Mouse (Mus musculus) heart, adult 11 months (tissue): ENCODE measurements around the gene S1pr4.

Source experiments
- DNase-seq: peaks from one replicate; pipeline ENCODE4 v3.0.0; 2022

Gene S1pr4

DNA sequence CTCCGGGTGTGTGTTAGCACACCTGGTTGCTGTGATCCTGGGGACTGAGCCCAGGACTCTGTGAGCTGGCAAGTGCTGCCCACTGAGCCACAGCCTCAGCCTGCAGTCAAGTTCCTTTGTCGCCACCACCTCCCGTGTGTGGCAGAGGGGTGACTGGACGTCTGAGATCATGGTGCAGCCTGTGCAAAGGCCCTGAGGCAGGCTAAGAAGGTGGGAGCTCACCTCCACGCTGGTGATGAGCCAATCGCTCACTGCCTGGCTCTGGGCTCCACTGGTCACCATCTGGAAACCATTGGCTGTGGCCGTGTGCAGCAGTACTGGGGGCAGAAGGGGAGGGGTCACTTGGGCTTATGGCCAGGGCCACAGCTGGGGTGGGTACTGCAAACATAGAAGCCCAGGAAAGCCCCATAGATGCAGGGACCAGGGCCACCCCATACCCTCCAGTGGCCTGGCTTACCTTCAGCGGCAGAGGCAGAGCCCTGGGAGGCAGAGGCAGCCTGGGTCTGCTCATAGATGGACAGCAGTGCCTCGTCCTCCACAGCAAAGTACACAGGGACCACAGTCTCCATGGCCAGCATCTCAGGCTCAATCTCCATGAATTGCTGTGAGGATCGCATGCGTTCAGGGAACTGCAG lies 7.2 kb downstream of the S1pr4 start:
- DNase-seq: peak; percentile 90

GRCm38 (mm10) chr10:81491018-81491417 lies 8.9 kb downstream of the S1pr4 start:
- peak; percentile 90 for DNase-seq

GRCm38 (mm10) chr10:81489941-81490340 lies 10.0 kb downstream of the S1pr4 start:
- peak; percentile 90 for DNase-seq

DNA sequence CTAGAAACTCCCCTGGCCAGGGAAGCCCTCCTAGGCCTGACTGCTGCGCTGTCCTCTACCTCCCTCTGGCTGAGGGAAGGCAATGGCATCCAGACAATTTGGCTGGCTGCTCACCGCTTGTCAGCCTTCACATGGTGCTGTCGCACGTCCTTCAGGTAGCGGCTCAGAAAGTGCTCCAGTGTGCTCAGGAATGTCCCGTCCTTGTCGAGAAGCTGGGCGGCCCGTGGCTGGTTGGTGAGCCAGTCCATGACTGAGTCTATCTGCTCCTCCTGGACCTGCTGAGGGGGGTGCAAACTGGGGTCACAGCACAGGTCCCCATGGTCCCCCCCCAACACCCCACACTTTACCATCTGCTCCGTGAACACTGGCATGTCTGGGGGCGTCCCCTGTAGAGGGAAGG lies 11.9 kb downstream of the S1pr4 start:
- DNase-seq: peak; percentile 94

GRCm38 (mm10) chr10:81486496-81486895 lies 13.4 kb downstream of the S1pr4 start:
- peak; percentile 91 for DNase-seq

GRCm38 (mm10) chr10:81485479-81486018 lies 14.4 kb downstream of the S1pr4 start:
- DNase-seq: peak; percentile 83

GRCm38 (mm10) chr10:81485060-81485449 lies 14.9 kb downstream of the S1pr4 start:
- DNase-seq: peak; percentile 91

GRCm38 (mm10) chr10:81484441-81485059 lies 15.4 kb downstream of the S1pr4 start:
- DNase-seq: peak; percentile 92

DNA sequence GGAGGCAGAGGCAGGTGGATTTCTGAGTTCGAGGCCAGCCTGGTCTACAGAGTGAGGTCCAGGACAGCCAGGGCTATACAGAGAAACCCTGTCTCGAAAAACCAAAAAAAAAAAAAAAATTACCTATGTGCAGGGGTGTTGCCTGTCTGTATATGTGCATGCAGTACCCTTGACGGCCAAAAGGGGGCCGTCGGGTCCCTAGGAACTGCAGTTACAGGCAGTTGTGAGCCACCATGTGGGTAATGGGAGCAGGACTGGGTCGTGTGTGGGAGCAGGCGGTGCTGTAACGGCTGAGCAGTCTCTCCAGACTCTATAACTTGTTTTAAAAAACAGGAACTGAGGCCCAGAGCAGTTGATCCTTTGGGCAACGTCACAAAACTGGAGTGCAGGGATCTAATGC lies 15.9 kb downstream of the S1pr4 start:
- DNase-seq: peak; percentile 91

GRCm38 (mm10) chr10:81482533-81482889 lies 17.4 kb downstream of the S1pr4 start, which contains the start of gene Celf5:
Gene Celf5 (minus strand): TSS chr10:81482709.
- DNase-seq: peak; percentile 93

GRCm38 (mm10) chr10:81481605-81482532 lies 18.1 kb downstream of the S1pr4 start:
- peak; percentile 92 for DNase-seq

GRCm38 (mm10) chr10:81474461-81474860 lies 25.5 kb downstream of the S1pr4 start:
- peak; percentile 76 for DNase-seq

GRCm38 (mm10) chr10:81473003-81473451 lies 26.9 kb downstream of the S1pr4 start:
- peak; percentile 87 for DNase-seq

GRCm38 (mm10) chr10:81472403-81473002 lies 27.4 kb downstream of the S1pr4 start:
- DNase-seq: peak; percentile 80

GRCm38 (mm10) chr10:81470454-81470853 lies 29.5 kb downstream of the S1pr4 start:
- peak; percentile 74 for DNase-seq

GRCm38 (mm10) chr10:81469253-81469652 lies 30.7 kb downstream of the S1pr4 start:
- DNase-seq: peak; percentile 80

- peak; percentile 86 for DNase-seq
These were observed 32.2 kb downstream of the S1pr4 start for GRCm38 (mm10) chr10:81467670-81468235.

DNA sequence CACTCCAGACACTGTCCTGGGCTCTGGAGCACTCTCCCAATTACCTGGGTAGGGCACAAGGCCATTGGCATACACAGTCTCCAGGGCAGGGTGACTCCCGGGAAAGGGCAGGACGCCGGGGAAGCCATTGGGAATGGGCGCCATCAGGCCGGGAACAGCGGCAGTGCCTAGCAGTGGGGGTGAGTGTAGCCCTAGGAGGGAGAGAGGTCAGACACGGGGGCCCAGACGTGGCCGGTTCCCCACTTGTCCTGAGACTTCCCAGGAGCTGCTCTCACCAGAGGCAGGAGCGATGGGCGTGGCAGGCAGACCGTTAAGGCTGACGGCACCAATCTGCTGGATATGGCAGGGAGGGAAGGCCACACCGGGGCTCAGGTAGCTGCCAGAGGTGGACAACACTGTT lies 33.1 kb downstream of the S1pr4 start:
- peak; percentile 88 for DNase-seq

DNA sequence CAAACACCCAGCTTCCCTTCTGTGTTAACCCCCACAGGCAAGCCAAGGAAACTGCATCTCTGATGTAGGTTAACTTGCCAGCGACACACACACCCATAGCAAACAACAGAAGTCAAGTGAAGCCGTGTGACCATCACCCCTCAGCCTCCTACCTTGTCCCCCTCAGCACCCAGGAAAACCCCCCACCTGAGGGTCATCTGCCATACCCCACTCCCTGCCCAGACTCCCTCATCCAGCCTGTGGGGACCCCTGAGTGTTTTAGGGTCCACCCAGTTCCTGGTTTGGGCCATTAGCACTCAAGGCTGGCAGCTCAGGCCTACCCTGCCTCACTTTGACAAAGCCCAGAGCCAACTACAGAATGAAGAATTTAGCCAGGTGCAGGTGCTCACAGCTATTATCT lies 33.9 kb downstream of the S1pr4 start:
- peak; percentile 92 for DNase-seq

- peak; percentile 84 for DNase-seq
These were observed 34.7 kb downstream of the S1pr4 start for GRCm38 (mm10) chr10:81465265-81465645.

DNA sequence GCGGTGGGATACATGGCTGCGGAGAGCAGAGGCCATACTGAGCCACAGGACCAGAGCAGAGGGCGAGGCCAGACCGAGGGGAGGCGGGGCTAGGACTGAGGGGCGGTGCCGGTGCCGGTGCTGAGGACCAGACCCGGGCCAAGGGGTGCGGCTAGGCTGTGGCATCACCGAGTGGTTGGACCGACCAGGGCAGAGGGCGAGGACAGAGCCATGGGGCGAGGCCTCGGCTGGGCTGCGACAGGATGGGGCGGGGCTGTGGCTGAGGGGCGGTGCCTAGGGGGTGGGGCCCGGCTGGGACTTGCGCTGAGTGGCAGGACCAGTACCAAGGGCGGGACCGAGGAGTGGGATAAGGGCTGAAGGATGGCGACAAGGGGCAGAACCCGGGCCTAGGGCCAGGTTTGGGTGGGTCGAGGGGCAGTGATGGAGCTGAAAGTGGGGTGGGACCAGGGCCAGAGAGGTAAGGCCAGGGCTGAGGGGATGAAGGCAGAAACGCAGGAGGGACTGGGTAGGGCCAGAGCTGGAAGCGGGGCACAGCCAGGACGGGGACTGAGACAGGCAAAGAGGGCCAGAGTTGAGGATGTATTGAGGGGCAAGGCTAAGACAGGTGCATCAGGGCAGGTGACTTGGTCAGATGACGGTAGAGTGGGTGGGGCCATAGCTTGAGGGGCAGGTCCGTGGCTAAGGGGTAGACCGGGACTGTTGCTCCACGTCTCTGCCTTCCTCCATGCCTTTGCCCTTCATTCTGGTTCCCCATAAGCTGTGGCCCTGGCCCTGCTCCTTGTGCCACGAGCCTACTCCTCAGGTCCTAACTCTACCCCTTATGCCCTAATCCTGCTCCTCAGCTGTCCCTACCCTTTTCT lies 35.3 kb downstream of the S1pr4 start:
- DNase-seq: peak; percentile 94
